Mouse (Mus musculus): Measurements from ENCODE around the gene Atp5f1. TPM values are rescaled to one million over a fixed set of nuclear protein-coding genes. Genes with fewer than 3 reads are reported as not detected.

The Atp5f1 gene
- 131 TPM for total RNA-seq (2023)

GRCm38 (mm10) chr3:105959999-105960398, at the start of gene Atp5f1:
Gene Atp5f1, minus strand, starts transcription at chr3:105960099.

DNA sequence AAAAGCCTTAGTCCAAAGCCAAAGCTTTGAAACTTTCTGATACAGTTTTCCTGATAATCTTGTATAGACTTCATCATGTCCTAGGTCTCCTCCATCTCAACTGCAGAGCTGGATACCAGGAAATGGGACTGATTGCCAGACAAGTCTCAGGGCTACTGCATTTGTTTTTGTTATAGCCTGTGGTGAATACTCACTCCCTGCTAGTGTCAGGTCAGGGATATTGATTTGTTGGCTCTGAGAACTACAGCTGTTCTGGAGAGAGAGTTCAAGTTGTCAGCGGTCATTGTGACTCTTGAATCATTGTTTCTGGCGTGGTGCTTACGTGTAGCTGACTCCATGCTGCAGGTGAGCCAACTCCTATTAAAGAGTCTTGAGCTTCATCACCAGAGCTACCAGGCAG, 13.5 kb upstream of the Atp5f1 start, which contains the start of gene Ovgp1:
Ovgp1 (plus strand) TSS at position 301 of the 400 bp plus-strand sequence.

GRCm38 (mm10) chr3:105958974-105959580, 822 bp downstream of the Atp5f1 start, which contains the start of gene Wdr77:
Gene Wdr77, plus strand, starts transcription at chr3:105959369.

DNA sequence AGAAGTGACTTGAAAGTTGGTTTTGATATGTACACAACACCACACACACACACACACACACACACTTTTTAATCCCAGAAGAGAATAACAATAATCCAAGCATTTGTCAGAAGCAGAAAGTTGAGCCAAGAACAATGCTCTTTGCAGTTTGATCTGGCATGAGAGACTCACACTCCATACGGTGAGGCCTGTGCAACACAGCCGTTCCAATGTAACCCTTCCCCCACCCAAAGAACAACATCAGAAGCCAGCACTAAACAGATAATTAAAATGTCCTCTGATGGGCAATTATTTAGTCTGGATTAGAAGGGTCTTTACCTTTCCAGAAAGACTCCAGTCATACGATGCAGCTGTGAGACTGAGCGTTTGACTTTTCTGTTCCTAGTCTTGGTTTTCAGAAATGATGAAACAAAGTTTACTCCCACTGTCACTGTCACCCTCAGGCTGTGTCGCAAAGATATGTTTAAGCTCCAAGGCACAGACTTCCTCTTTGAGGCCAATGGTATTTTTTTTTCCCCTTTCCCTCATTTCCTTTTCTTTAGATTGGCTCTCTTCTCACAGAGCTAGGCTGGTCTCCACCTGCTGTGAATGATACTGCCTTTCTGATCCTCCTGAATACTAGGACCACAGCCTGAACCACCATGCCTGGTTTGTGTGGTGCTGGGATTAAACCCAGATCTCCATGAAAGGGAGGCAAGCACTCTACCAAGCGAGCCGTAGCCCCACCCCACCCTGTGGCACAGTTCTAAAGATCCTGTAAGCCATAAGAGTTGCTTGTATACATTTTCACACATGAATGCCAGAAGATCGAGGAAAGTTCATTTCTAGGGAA, 27.4 kb downstream of the Atp5f1 start, which contains the start of gene I830077J02Rik:
I830077J02Rik (minus strand) TSS at position 425 of the 832 bp plus-strand sequence.

Other genes with a start within 250 kb of the Atp5f1 start
- gene Rap1a, start 158.8 kb downstream of the Atp5f1 start, total RNA-seq (2023) = 110 TPM
- gene Adora3, start 89.2 kb downstream of the Atp5f1 start, total RNA-seq (2023) = 1.1 TPM
- gene Tmigd3, start 89.2 kb downstream of the Atp5f1 start, total RNA-seq (2023) = not detected
- 4.6 TPM for gene I830077J02Rik, start 27.4 kb downstream of the Atp5f1 start, total RNA-seq (2023)
- gene Wdr77, start 730 bp downstream of the Atp5f1 start, total RNA-seq (2023) = 47.9 TPM
- 4.6 TPM for gene Ovgp1, start 13.6 kb upstream of the Atp5f1 start, total RNA-seq (2023)
- gene Pifo, start 54.5 kb upstream of the Atp5f1 start, total RNA-seq (2023) = not detected
- gene Chil5, start 72.7 kb upstream of the Atp5f1 start, total RNA-seq (2023) = 3.3 TPM
- gene Chia1, start 153.1 kb upstream of the Atp5f1 start, total RNA-seq (2023) = not detected
- gene Chil3, start 207.5 kb upstream of the Atp5f1 start, total RNA-seq (2023) = 2.8 TPM

All from CD8-positive naive resting alpha-beta T cell, adult 57 days (primary cell).